Mouse (Mus musculus): ENCODE measurements around the gene Rab3ip.

Rab3ip gene

GRCm38 (mm10) chr10:116966065-116966464 is 15.5 kb upstream of the Rab3ip start:
- Histone ChIP-seq H3K27me3 (ENCODE audit: insufficient read depth, low read length) (peaks cover 6% of the 10 kb centered on the region; the same call in 1 of the 2 replicates), H3K36me3 (ENCODE audit: insufficient read depth, low read length) (no peaks in the 10 kb centered on the region), H3K9me3 (ENCODE audit: low read length) (no peaks in the 10 kb centered on the region), H3K4me1 (replicated peaks; ENCODE audit: low read depth, low read length) (peaks cover 28% of the 10 kb centered on the region), H3K4me3 (replicated peaks; ENCODE audit: low read length) (no peak overlapping the region)
- TF ChIP-seq CTCF (conservative IDR thresholded peaks at IDR 0.05; ENCODE audit: low read length) (no peak), NANOG (IDR thresholded peaks at IDR 0.05; ENCODE audit: borderline replicate concordance, low read length) (no peak), POU5F1 (IDR thresholded peaks at IDR 0.05; ENCODE audit: borderline replicate concordance, low read length) (no peak)

DNA sequence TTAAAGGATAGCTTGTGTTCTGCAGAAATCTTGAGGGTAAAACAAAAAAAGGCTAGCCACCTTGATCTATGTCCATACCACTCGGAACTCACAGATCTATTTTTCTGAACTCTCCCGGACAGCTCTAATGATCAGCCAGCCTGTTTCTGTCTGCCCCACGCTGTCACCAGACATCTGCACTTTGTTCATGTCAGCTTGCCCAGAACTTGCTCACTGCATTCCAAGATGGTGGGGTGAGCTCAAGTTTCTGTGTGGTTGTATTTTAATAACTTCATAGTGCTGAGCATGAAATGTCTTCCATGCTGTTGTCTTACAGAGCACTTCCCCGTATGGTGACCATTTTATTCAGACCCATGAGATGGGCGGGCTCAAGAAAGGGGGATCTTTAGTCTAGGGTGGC is 14.7 kb upstream of the Rab3ip start:
- peaks cover 6% of the 10 kb centered on the region; the same call in 1 of the 2 replicates for H3K27me3 ChIP-seq (ENCODE audit: insufficient read depth, low read length)
- H3K4me3 ChIP-seq (replicated peaks; ENCODE audit: low read length) = no peak overlapping the region
- no peaks in the 10 kb centered on the region for H3K9me3 ChIP-seq (ENCODE audit: low read length)
- no peak for TF ChIP-seq POU5F1 (IDR thresholded peaks at IDR 0.05; ENCODE audit: borderline replicate concordance, low read length)
- TF ChIP-seq NANOG (IDR thresholded peaks at IDR 0.05; ENCODE audit: borderline replicate concordance, low read length) = no peak
- TF ChIP-seq CTCF (conservative IDR thresholded peaks at IDR 0.05; ENCODE audit: low read length) = no peak
- H3K4me1 ChIP-seq (replicated peaks; ENCODE audit: low read depth, low read length) = peaks cover 28% of the 10 kb centered on the region
- H3K36me3 ChIP-seq (ENCODE audit: insufficient read depth, low read length) = no peaks in the 10 kb centered on the region

DNA sequence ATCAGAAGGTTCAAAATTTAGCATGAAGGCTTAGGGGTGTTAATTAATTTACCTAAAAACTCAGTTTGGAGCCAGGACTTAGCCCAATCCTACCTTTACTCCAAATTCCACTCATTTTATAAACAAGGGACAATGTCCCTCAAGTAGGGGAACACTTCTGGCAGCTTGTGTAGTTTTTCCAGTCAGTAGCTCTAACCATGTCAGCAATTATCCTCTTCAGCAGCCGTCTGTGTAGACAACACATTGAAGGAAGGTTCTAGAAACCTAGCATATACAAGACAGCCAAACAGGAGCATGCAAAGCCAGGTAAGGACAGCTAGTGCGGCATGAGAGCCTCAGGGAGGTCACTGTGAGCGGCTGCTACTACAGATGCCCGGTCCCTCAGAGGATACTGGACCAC is 14.0 kb upstream of the Rab3ip start:
- H3K27me3 ChIP-seq (ENCODE audit: insufficient read depth, low read length) = peaks cover 6% of the 10 kb centered on the region; the same call in 1 of the 2 replicates
- peaks cover 28% of the 10 kb centered on the region for H3K4me1 ChIP-seq (replicated peaks; ENCODE audit: low read depth, low read length)

DNA sequence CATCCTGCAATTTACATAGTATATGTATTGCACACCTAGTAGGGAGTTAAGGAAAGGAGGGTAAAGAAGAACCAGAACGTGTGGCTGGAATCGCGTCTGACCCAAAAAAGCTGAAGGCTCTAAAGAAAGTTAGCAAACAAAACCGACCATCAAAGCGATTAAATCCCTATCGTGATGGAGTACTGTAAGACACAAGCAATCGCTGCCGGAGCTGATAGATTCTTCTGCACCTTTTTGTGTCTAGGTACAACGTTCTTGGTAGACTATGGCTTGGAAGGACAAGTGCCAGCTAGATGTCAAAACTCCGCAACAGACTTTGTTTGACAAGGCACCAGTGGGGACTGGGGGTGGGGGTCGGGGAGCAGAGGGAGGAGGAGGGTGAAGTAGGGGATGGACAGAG is 13.5 kb upstream of the Rab3ip start:
- TF ChIP-seq NANOG (IDR thresholded peaks at IDR 0.05; ENCODE audit: borderline replicate concordance, low read length) = no peak
- no peak for TF ChIP-seq CTCF (conservative IDR thresholded peaks at IDR 0.05; ENCODE audit: low read length)
- no peak for TF ChIP-seq POU5F1 (IDR thresholded peaks at IDR 0.05; ENCODE audit: borderline replicate concordance, low read length)
- H3K9me3 ChIP-seq (ENCODE audit: low read length) = no peaks in the 10 kb centered on the region
- H3K27me3 ChIP-seq (ENCODE audit: insufficient read depth, low read length) = peaks cover 6% of the 10 kb centered on the region; the same call in 1 of the 2 replicates
- H3K4me1 ChIP-seq (replicated peaks; ENCODE audit: low read depth, low read length) = peaks cover 28% of the 10 kb centered on the region
- no peak overlapping the region for H3K4me3 ChIP-seq (replicated peaks; ENCODE audit: low read length)
- H3K36me3 ChIP-seq (ENCODE audit: insufficient read depth, low read length) = no peaks in the 10 kb centered on the region

More for the DNA sequence above, 14.0 kb upstream of the Rab3ip start:
- no peaks in the 10 kb centered on the region for H3K36me3 ChIP-seq (ENCODE audit: insufficient read depth, low read length)
- no peaks in the 10 kb centered on the region for H3K9me3 ChIP-seq (ENCODE audit: low read length)
- no peak overlapping the region for H3K4me3 ChIP-seq (replicated peaks; ENCODE audit: low read length)
- TF ChIP-seq CTCF (conservative IDR thresholded peaks at IDR 0.05; ENCODE audit: low read length) = no peak
- TF ChIP-seq POU5F1 (IDR thresholded peaks at IDR 0.05; ENCODE audit: borderline replicate concordance, low read length) = no peak
- no peak for TF ChIP-seq NANOG (IDR thresholded peaks at IDR 0.05; ENCODE audit: borderline replicate concordance, low read length)

GRCm38 (mm10) chr10:116962803-116963202 is 12.2 kb upstream of the Rab3ip start:
- H3K9me3 ChIP-seq (ENCODE audit: low read length) = no peaks in the 10 kb centered on the region
- H3K36me3 ChIP-seq (ENCODE audit: insufficient read depth, low read length) = no peaks in the 10 kb centered on the region
- peaks cover 8% of the 10 kb centered on the region for H3K27me3 ChIP-seq (ENCODE audit: insufficient read depth, low read length)
- peaks cover 28% of the 10 kb centered on the region for H3K4me1 ChIP-seq (replicated peaks; ENCODE audit: low read depth, low read length)
- TF ChIP-seq CTCF (conservative IDR thresholded peaks at IDR 0.05; ENCODE audit: low read length) (peak; percentile 56), NANOG (IDR thresholded peaks at IDR 0.05; ENCODE audit: borderline replicate concordance, low read length) (no peak)
- H3K4me3 ChIP-seq (replicated peaks; ENCODE audit: low read length) = peak overlapping the region; percentile 32; the same call in 1 of the 2 replicates

DNA sequence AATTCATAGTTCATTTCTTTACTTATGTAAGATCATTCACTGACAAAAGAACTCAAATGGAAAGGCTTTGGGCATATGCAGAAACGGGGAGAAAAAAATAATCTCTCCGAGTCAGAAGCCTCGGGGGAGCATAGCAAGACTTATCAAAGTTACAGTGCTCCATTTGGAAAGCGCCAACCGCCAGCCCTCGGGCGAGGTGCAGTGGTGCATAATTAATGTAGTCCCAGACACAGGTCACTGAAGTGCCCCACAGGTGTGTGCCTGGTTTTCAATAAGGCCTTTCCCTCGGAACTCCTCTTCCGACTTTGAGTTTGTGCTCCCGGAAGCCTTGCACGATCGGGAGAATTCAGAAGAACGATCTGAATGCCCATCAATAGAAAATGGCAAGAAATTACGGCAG is 11.6 kb upstream of the Rab3ip start:
- H3K9me3 ChIP-seq (ENCODE audit: low read length) = no peaks in the 10 kb centered on the region
- H3K4me1 ChIP-seq (replicated peaks; ENCODE audit: low read depth, low read length) = peaks cover 32% of the 10 kb centered on the region
- TF ChIP-seq NANOG (IDR thresholded peaks at IDR 0.05; ENCODE audit: borderline replicate concordance, low read length) = no peak
- TF ChIP-seq CTCF (conservative IDR thresholded peaks at IDR 0.05; ENCODE audit: low read length) = no peak
- no peak overlapping the region for H3K4me3 ChIP-seq (replicated peaks; ENCODE audit: low read length)
- no peaks in the 10 kb centered on the region for H3K36me3 ChIP-seq (ENCODE audit: insufficient read depth, low read length)
- H3K27me3 ChIP-seq (ENCODE audit: insufficient read depth, low read length) = peaks cover 9% of the 10 kb centered on the region

DNA sequence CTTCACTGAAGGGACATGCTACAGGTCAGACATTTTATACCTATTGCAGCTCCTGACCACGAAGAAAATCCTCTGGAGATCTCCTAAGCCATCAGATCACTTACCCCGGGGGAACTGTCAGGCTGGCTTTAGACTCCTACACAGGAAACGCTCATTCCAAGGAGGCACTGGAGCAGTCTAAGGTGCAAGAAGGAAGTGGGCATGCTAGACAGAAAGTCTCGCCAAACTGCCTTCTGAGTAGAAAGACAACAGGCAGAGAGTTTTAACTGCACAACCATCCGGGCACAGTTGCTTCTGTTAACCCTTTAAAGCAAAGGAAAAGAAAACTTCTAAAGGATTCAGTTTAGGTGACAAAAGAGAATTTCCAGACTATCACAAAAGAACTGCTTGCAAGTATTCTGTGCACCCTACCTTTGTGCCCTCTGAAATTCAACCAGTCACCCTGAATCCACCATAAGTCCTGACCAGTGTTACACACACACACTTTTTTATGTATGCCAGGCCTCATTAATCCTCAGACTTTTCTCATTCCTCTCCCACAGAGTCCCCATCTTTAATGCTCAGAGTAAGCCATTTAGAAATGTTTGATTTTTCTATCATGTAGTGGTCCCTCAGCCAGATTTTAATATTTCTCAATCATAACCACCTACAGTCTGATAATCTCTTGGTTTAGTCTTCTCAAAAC is 7.4 kb upstream of the Rab3ip start:
- Histone ChIP-seq H3K9me3 (ENCODE audit: low read length) (peaks cover 9% of the 10 kb centered on the region; the same call in 1 of the 2 replicates), H3K4me1 (replicated peaks; ENCODE audit: low read depth, low read length) (peaks cover 37% of the 10 kb centered on the region), H3K4me3 (replicated peaks; ENCODE audit: low read length) (no peak overlapping the region), H3K36me3 (ENCODE audit: insufficient read depth, low read length) (no peaks in the 10 kb centered on the region), H3K27me3 (ENCODE audit: insufficient read depth, low read length) (peaks cover 3% of the 10 kb centered on the region)
- TF ChIP-seq POU5F1 (IDR thresholded peaks at IDR 0.05; ENCODE audit: borderline replicate concordance, low read length) (no peak), NANOG (IDR thresholded peaks at IDR 0.05; ENCODE audit: borderline replicate concordance, low read length) (no peak), CTCF (conservative IDR thresholded peaks at IDR 0.05; ENCODE audit: low read length) (no peak)

DNA sequence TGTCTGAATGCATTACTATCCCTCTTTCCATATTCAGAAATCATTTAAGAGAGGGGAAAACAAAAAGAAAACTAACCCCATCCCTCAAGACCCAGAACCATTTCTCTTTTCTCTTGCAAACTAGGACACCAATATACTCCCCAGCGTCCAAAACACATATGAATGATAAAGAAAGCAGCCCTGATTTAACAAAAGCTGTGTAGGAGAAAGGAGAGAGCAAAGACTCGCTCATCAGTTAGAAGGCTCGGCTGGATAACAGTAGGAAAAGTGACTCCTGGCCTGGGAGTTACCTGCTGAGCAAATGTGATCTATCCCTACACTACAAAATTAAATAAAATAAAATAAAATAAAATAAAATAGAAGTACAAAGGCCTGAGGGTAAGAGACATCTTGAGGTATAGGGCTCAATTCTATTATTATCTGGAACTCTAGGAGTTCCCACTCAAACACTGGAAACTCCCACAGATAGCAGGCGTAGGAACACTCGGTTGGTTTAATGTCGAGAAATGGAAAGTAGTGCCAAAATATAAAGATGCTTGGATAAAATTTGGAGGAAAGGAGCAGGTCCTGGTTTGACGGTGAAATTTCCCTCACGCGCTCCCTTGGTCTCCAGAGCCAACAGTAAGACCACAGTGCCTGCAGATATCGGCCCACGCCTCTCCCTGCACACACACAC is 6.1 kb upstream of the Rab3ip start:
- Histone ChIP-seq H3K4me1 (replicated peaks; ENCODE audit: low read depth, low read length) (peaks cover 25% of the 10 kb centered on the region), H3K4me3 (replicated peaks; ENCODE audit: low read length) (no peak overlapping the region), H3K9me3 (ENCODE audit: low read length) (peaks cover 9% of the 10 kb centered on the region; the same call in 1 of the 2 replicates), H3K36me3 (ENCODE audit: insufficient read depth, low read length) (no peaks in the 10 kb centered on the region), H3K27me3 (ENCODE audit: insufficient read depth, low read length) (peaks cover 3% of the 10 kb centered on the region; the same call in 1 of the 2 replicates)
- TF ChIP-seq NANOG (IDR thresholded peaks at IDR 0.05; ENCODE audit: borderline replicate concordance, low read length) = no peak
- TF ChIP-seq POU5F1 (IDR thresholded peaks at IDR 0.05; ENCODE audit: borderline replicate concordance, low read length) = no peak
- no peak for TF ChIP-seq CTCF (conservative IDR thresholded peaks at IDR 0.05; ENCODE audit: low read length)
